Mouse (Mus musculus) cortical plate, adult 2 months (tissue): ENCODE data around the gene Cks2. TPM values are rescaled to one million over a fixed set of nuclear protein-coding genes. Genes with fewer than 3 reads are reported as not detected.
A peak's percentile ranks its signal among the peaks of the same experiment; 100 is the strongest.

Experiments
- H3K27ac ChIP-seq: fragments of 200-500 bp; 2 replicates; pipeline ENCODE4 v1.5.1; 2012; ENCODE audit warnings: low read length, control low read depth, inconsistent platforms; ENCODE audit not compliant: insufficient read depth
- H3K4me1 ChIP-seq: fragments of 200-500 bp; 2 replicates; pipeline ENCODE4 v1.6.1; 2011; ENCODE audit warnings: low read length; ENCODE audit not compliant: control insufficient read depth, insufficient read depth
- H3K4me3 ChIP-seq: fragments of 200-500 bp; 2 replicates; pipeline ENCODE4 v1.5.1; 2011; ENCODE audit warnings: mild to moderate bottlenecking, low read length, control low read depth; ENCODE audit not compliant: insufficient read depth
- CTCF ChIP-seq: fragments of 200-500 bp; IDR thresholded peaks from 2 replicates; pipeline ENCODE4 v1.5.1; 2011; ENCODE audit warnings: mild to moderate bottlenecking, control low read depth, low read length; ENCODE audit not compliant: insufficient read depth; ENCODE audit errors: extremely low read depth
- POLR2A ChIP-seq: fragments of 200-500 bp; IDR thresholded peaks from 2 replicates; pipeline ENCODE4 v1.6.1; 2011; ENCODE audit warnings: mild to moderate bottlenecking, low read length, control low read depth; ENCODE audit not compliant: insufficient read depth; ENCODE audit errors: extremely low read depth
- polyA plus RNA-seq: library from polyadenylated mRNA; depleted of rRNA; stranded (reverse); fragments of >200 nt; gene quantifications from 2 replicates; pipeline ENCODE4 v1.2.3, GENCODE M21; 2012; rRNA removed

Gene Cks2
- 3.2 and 5.8 TPM in 2 replicates for polyA plus RNA-seq

DNA sequence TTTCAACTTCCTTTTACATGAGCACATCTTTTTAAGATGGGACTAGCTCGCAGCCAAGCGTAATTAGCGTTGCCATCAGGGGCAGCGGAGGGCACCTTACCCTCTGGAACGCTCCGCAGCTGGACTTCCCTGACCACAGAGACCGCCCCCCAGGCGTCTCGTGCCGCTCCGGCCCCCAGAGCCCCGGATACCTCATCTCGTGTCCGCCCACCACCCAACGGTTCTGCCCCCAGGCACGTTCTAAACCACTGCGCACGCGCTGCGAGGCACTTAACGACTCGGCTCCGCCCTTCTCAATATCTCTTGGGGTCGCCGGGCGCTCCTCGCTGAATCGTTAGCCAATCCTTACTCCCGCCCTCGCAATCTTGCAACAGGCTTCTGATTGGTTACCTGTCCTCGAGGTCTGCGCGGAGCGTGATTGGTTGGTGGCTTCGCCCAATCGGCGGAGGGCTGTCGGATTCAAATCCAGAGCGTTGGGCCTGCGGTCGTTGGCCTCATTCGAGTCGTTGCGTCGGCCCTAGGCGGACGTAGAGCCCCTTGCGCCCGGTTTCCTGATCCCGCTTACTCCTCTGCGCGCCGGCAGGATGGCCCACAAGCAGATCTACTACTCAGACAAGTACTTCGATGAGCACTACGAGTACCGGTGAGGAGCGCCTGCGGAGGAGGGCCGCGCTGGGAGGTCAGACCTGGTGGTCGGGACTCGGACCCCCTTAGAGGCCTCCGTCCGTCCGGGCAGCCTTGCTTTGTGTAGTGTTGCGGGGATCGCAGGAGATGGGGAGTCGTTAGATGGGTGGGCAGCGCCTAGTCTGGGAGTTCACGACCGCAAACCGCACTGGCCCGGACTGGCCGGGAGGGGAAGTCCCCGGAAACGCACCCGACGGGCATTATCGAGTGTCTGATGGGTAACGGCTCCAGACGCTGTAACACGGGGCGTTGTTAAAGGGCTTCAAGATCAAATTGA, at the start of gene Cks2:
TSS of gene Cks2 (plus strand) at position 404 of the 961 bp plus-strand sequence.
- H3K27ac ChIP-seq, result no peak within 1 kb of the TSS
- no peaks in the 10 kb centered on the region for H3K4me1 ChIP-seq
- H3K4me3 ChIP-seq, result peak within 1 kb of the TSS; percentile 71
- TF ChIP-seq CTCF, result no peak
- TF ChIP-seq POLR2A, result peak; percentile 69; the same call in 1 of the 2 replicates

DNA sequence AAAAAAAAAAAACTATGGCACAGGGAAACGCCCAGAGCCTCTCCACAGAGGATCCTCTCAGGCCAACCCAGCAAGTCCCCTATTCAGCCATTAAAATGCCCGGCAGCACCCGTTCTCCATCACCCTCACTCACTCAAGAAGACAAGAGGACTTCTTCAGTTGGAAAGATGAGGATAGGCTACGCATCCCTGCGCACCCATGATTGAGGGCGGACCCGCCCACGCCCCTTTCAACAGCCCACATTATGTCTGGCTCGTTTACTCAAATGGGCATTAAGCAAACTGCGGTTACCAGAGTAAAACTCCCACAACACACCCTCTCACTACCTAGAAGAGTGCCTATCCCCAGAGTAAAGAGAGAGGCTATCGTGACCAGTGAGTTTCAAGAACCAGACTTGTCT, 49.6 kb upstream of the Cks2 start:
- Histone ChIP-seq H3K27ac (no peak overlapping the region), H3K4me3 (peak overlapping the region; percentile 40; the same call in 1 of the 2 replicates), H3K4me1 (peaks cover 4% of the 10 kb centered on the region; the same call in 1 of the 2 replicates)
- TF ChIP-seq CTCF (no peak), POLR2A (no peak)

DNA sequence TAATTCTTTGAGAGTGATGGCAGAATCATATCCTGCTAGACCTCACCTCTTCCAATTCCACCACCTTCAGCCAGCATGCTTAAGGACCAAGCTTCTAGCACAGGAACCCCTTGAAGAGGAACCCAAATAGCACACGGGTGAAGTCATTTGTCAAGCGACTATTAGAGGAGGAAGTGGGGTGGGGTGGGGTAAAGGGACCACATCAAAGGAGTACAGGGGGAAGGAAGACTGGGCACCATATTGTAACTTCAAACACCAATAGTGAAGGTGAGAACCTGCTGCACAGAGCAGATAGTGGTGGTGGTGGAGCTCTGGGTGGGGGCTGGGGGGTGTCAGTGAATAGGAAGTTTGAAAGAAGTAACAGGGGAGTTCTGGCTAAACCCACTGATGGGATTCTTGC, 47.0 kb upstream of the Cks2 start:
- no peak overlapping the region for H3K4me3 ChIP-seq
- TF ChIP-seq CTCF (no peak), POLR2A (no peak)

DNA sequence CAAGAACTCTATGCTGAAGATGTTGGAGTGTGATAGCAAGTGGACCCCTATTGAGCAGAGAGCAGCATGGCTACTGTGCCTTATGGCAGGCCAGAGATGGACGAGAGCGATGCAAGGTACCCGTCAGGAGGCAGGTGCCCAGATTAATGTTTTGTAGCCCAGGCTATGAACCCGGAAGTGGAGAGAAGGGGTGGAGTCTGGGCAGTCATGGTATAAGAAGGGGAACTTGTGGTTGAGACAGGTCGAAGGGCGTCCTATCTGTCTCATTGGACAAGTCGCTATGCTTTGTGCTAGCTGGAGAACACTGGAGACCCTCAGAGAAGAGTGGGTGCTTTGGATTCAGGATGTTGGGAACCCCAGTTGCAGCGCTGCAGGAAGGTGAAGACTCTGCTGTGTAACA, 44.9 kb upstream of the Cks2 start:
- peaks cover 13% of the 10 kb centered on the region for H3K4me1 ChIP-seq
- no peak overlapping the region for H3K4me3 ChIP-seq
- TF ChIP-seq CTCF, result no peak
- no peak for TF ChIP-seq POLR2A
- H3K27ac ChIP-seq, result no peak overlapping the region

More for the DNA sequence above, 47.0 kb upstream of the Cks2 start:
- Histone ChIP-seq H3K27ac (no peak overlapping the region), H3K4me1 (peaks cover 6% of the 10 kb centered on the region)

DNA sequence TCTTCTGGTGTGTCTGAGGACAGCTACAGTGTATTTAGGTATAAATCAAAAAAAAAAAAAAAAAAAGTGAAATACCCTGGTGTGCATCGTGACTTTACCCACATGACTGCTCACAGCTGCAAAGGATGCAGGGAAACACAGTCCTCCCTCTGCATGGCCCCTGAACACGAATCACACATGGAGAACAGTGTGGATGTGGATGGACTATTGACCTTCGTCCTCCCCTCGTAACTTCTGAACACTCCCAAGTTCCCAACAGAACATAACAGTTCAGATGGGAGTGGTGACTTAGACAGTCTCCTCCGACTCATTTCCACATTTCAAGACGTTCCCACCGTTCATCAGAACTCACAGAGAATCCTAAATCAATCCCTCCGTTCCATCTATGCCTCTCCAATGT, 42.3 kb upstream of the Cks2 start:
- TF ChIP-seq CTCF (no peak), POLR2A (no peak)
- Histone ChIP-seq H3K27ac (peak overlapping the region; percentile 26; the same call in 1 of the 2 replicates), H3K4me3 (no peak overlapping the region), H3K4me1 (peaks cover 9% of the 10 kb centered on the region)

DNA sequence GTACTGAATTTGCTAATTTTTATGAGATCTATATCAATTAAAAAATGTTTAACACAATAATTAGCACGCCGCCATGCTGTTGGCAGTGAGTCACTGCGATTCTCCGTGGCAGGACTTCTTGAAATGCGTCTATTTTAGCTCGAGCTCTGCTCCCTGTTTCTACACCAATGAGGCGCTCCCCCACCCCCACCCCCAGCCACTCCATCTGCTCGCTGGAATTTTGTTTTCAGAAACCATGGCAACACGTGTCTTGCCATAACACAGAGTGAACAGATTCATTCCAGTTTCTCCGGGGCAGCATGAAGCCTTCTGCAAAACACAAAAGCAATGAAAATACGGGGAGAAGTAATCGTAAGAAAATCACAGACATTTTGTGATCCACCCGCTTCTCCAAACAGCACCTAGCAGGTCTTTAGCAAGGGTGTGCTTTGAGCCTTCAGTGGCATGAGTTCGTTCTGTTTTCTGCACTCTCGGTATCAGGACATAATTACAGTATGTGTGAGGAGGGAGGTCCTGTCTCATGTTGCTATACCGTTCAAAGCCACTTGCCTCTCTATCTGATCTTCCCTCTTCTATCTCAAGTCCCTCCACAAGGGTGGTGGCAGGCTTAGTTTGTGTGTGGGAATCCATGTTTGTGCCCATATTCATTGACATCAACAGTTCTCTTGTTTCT, 41.7 kb upstream of the Cks2 start:
- peak overlapping the region; percentile 79 for H3K27ac ChIP-seq
- TF ChIP-seq CTCF (no peak), POLR2A (0 out of 2 replicates have a peak, but pooled peaks have one; percentile 52)
- H3K4me1 ChIP-seq, result peaks cover 9% of the 10 kb centered on the region
- H3K4me3 ChIP-seq, result peak overlapping the region; percentile 18; the same call in 1 of the 2 replicates

DNA sequence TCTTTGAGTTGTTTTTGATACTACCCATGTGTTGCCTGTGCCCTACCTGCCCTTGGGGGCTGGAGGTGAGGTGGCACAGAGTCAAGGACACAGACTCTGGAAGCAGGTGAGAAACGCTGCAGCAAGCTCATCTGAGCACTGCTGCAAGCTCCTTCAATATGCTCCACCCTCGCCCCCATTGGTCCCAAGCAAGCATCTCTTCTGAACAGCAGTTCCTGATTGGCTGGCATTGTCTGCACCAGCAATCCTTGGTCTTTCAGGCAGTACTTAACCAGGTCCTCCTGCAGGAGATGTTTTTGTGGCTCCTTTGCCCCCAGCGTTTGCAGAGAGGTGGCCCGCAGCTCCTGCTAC, 41.2 kb upstream of the Cks2 start:
- TF ChIP-seq POLR2A (peak; percentile 71), CTCF (no peak)
- Histone ChIP-seq H3K4me3 (0 out of 2 replicates have a peak overlapping the region, but pooled peaks have one; percentile 18), H3K27ac (peak overlapping the region; percentile 83)

DNA sequence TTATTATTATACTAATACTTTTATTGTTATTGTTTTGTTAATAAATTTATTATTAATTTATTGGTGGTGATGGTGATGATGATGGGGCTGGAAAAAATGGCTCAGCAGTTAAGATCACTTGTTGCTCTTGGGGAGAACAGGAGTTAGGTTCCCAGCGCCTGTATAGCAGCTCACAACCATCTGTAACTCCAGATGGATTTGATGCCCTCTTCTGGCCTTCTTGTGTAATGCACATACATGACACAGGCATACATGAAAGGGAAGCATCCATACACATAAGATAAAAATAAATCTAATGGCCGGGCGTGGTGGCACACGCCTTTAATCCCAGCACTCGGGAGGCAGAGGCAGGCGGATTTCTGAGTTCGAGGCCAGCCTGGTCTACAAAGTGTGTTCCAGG, 35.8 kb upstream of the Cks2 start:
- Histone ChIP-seq H3K4me3 (no peak overlapping the region), H3K27ac (no peak overlapping the region), H3K4me1 (peaks cover under 1% of the 10 kb centered on the region)
- TF ChIP-seq CTCF, result no peak

More for the DNA sequence above, 41.2 kb upstream of the Cks2 start:
- peaks cover 9% of the 10 kb centered on the region for H3K4me1 ChIP-seq

DNA sequence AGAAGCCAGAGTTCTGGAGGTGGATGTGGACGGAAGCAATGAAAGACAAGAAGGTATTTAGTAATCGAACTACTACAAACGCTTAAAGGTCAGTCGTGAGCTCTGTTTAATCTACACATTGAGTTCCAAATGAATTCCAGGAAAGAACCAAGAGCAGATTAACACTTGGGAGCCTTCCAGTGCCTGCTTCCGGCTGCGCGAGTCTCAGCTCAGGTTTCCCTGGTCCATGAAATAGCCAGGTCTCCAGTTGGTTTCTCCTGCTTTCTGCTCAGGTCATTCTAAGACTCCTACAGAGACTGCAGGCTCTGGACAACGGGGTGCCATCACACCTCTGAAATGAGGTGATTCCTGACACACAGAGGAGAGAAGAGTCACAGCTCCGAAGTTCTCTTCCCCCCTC, 34.0 kb upstream of the Cks2 start:
- Histone ChIP-seq H3K4me3 (no peak overlapping the region), H3K4me1 (no peaks in the 10 kb centered on the region), H3K27ac (no peak overlapping the region)
- TF ChIP-seq POLR2A (no peak), CTCF (no peak)

DNA sequence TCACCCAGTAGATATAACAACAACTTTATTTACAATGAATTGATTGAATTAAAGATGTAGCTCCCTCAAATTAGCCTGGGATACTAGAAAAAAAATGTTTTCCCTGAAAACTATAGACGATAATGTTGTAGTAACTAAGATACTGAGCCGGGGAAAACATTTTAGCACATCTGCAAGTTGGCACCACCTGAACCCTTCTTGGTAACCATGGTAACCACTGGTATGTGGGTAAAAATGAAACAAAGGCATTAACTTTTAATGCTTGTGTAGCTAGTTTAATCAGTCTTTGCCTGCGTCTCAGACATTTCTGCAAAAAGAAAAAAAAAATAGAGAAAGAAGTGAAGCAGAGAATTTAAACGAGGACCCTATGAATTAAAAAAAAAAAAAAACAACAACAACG, 33.5 kb upstream of the Cks2 start:
- no peak for TF ChIP-seq CTCF
- no peak overlapping the region for H3K27ac ChIP-seq
- H3K4me3 ChIP-seq, result no peak overlapping the region
- H3K4me1 ChIP-seq, result no peaks in the 10 kb centered on the region
